Mouse (Mus musculus) brain, embryonic 14.5 days (tissue): ENCODE results near the gene Yjefn3.

Source experiments
- CTCF ChIP-seq: fragments of 200-500 bp; IDR thresholded peaks from 2 replicates; pipeline ENCODE4 v1.5.1; 2012; ENCODE audit warnings: inconsistent platforms, mild to moderate bottlenecking, moderate library complexity, borderline replicate concordance; ENCODE audit not compliant: insufficient read depth, insufficient read length; ENCODE audit errors: extremely low read depth
- POLR2A ChIP-seq: fragments of 200-500 bp; IDR thresholded peaks from 2 replicates; pipeline ENCODE4 v1.6.1; 2012; ENCODE audit warnings: mild to moderate bottlenecking, inconsistent platforms, borderline replicate concordance; ENCODE audit not compliant: poor library complexity, insufficient read depth, insufficient read length, severe bottlenecking; ENCODE audit errors: extremely low read depth

DNA sequence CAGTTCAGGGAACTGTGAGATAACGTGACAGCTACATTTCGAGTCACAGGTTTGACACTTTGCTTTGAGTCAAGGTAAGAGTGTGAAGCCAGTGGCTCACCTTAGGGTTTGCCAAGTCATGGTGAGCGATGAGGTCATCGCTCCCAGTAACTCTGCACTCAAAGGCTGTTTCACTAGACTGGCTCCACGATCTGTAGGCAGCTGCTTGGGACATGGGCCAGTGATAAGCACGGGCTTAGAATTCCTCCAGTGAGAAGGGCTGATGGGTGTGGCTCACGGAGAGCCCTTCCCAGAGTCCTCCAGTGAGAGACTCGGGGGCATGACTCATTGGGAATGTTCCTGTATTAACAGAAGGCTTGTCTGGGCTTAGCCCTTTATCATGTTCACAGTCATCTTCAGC, 53.6 kb downstream of the Yjefn3 start:
- TF ChIP-seq POLR2A (no peak), CTCF (no peak)
